Mouse (Mus musculus) MEL (cell line): Measurements from ENCODE around the gene Hax1. TPM values are rescaled to one million over a fixed set of nuclear protein-coding genes. Genes with fewer than 3 reads are reported as not detected.

ENCODE experiments used
- DNase-seq: peaks from one replicate; pipeline ENCODE4 v3.0.0; 2011; ENCODE audit warnings: low read depth, low spot score
- H3K27ac ChIP-seq: 2 replicates; pipeline ENCODE4 v1.5.1; 2012; ENCODE audit warnings: low read depth, mild to moderate bottlenecking, control low read depth, low read length, moderate library complexity; ENCODE audit not compliant: control insufficient read depth
- H3K27me3 ChIP-seq, 2 experiments: fragments of 150-350 bp in 1 of 2; sonication (generic) in 1 of 2; 2 replicates each; pipeline ENCODE4 v1.6.1; 2012; ENCODE audit warnings: low read length in 2 of 2, mild to moderate bottlenecking in 2 of 2, improper control_type of control experiment in 1 of 2, moderate library complexity in 1 of 2; ENCODE audit not compliant: insufficient read depth in 2 of 2, control insufficient read depth in 1 of 2
- H3K36me3 ChIP-seq, 2 experiments: 2 replicates each; pipeline ENCODE4 v1.6.1; 2012 to 2014; ENCODE audit warnings: low read length in 2 of 2, improper control_type of control experiment in 1 of 2, inconsistent platforms in 1 of 2, mild to moderate bottlenecking in 1 of 2; ENCODE audit not compliant: insufficient read depth in 2 of 2, control insufficient read depth in 1 of 2
- H3K4me1 ChIP-seq, 2 experiments: fragments of 150-350 bp in 1 of 2; sonication (generic) in 1 of 2; 2 replicates each; pipeline ENCODE4 v1.6.1; 2012; ENCODE audit warnings: low read length in 2 of 2, improper control_type of control experiment in 1 of 2, mild to moderate bottlenecking in 1 of 2; ENCODE audit not compliant: insufficient read depth in 2 of 2, control insufficient read depth in 1 of 2
- H3K4me3 ChIP-seq, 2 experiments: fragments of 150-350 bp in 1 of 2; sonication (generic) in 1 of 2; 2 replicates each; pipeline ENCODE4 v1.5.1; 2012; ENCODE audit warnings: low read depth in 2 of 2, low read length in 2 of 2, mild to moderate bottlenecking in 2 of 2, moderate library complexity in 2 of 2, control low read depth in 1 of 2, improper control_type of control experiment in 1 of 2; ENCODE audit not compliant: control insufficient read depth in 1 of 2, insufficient read depth in 1 of 2
- H3K79me2 ChIP-seq: 2 replicates; pipeline ENCODE4 v1.6.1; 2012; ENCODE audit warnings: mild to moderate bottlenecking, low read length, moderate library complexity; ENCODE audit not compliant: control insufficient read depth, poor library complexity, insufficient read depth
- H3K9ac ChIP-seq: 2 replicates; pipeline ENCODE4 v1.6.1; 2012; ENCODE audit warnings: low read depth, mild to moderate bottlenecking, control low read depth, low read length, moderate library complexity; ENCODE audit not compliant: control insufficient read depth, poor library complexity, severe bottlenecking
- H3K9me3 ChIP-seq: fragments of 150-350 bp; sonication (generic); replicated peaks from 2 replicates; pipeline ENCODE4 v1.6.1; 2012; ENCODE audit warnings: mild to moderate bottlenecking, low read length, improper control_type of control experiment, moderate library complexity; ENCODE audit not compliant: insufficient read depth
- BHLHE40 ChIP-seq: IDR thresholded peaks from 2 replicates; pipeline ENCODE4 v1.6.1; 2012; ENCODE audit warnings: low read depth, mild to moderate bottlenecking, inconsistent platforms, low read length, improper control_type of control experiment, borderline replicate concordance
- CHD1 ChIP-seq: IDR thresholded peaks from 2 replicates; pipeline ENCODE4 v1.6.1; 2012; ENCODE audit warnings: low read depth, mild to moderate bottlenecking, inconsistent platforms, low read length, improper control_type of control experiment
- CHD2 ChIP-seq: IDR thresholded peaks from 2 replicates; pipeline ENCODE4 v1.6.1; 2011; ENCODE audit warnings: low read length, improper control_type of control experiment
- CTCF ChIP-seq, 3 experiments: IDR thresholded peaks in 2 of 3; conservative IDR thresholded peaks in 1 of 3; 2 replicates each; pipeline ENCODE4 v1.5.1; 2011 to 2012; ENCODE audit warnings: low read length in 3 of 3, low read depth in 2 of 3, mild to moderate bottlenecking in 2 of 3, improper control_type of control experiment in 1 of 3, inconsistent platforms in 1 of 3, mixed read lengths in 1 of 3, moderate library complexity in 1 of 3; ENCODE audit not compliant: control insufficient read depth in 1 of 3, insufficient read depth in 1 of 3, poor library complexity in 1 of 3, severe bottlenecking in 1 of 3
- E2F4 ChIP-seq: IDR thresholded peaks from 2 replicates; pipeline ENCODE4 v1.6.1; 2011; ENCODE audit warnings: low read depth, low read length, improper control_type of control experiment, borderline replicate concordance
- ELF1 ChIP-seq: IDR thresholded peaks from 2 replicates; pipeline ENCODE4 v1.6.1; 2014; ENCODE audit warnings: low read depth, mild to moderate bottlenecking, inconsistent platforms, low read length, improper control_type of control experiment, moderate library complexity
- EP300 ChIP-seq, 2 experiments: IDR thresholded peaks; 2 replicates each; pipeline ENCODE4 v1.6.1; 2011; ENCODE audit warnings: improper control_type of control experiment in 2 of 2, low read length in 2 of 2, low read depth in 1 of 2, mild to moderate bottlenecking in 1 of 2
- ETS1 ChIP-seq: IDR thresholded peaks from 2 replicates; pipeline ENCODE4 v1.6.1; 2012; ENCODE audit warnings: low read depth, mild to moderate bottlenecking, inconsistent platforms, low read length, improper control_type of control experiment, moderate library complexity
- GABPA ChIP-seq: IDR thresholded peaks from 2 replicates; pipeline ENCODE4 v1.6.1; 2012; ENCODE audit warnings: low read depth, mild to moderate bottlenecking, inconsistent platforms, low read length, improper control_type of control experiment, moderate library complexity
- GATA1 ChIP-seq: IDR thresholded peaks from 2 replicates; pipeline ENCODE4 v1.6.1; 2011; ENCODE audit warnings: low read depth, low read length, improper control_type of control experiment
- HCFC1 ChIP-seq: IDR thresholded peaks from 2 replicates; pipeline ENCODE4 v1.6.1; 2012; ENCODE audit warnings: low read depth, mild to moderate bottlenecking, inconsistent platforms, low read length, improper control_type of control experiment, moderate library complexity
- JUND ChIP-seq: IDR thresholded peaks from 2 replicates; pipeline ENCODE4 v1.6.1; 2011; ENCODE audit warnings: low read depth, mild to moderate bottlenecking, improper control_type of control experiment, low read length
- KAT2A ChIP-seq: conservative IDR thresholded peaks from 2 replicates; pipeline ENCODE4 v1.6.1; 2012; ENCODE audit warnings: low read depth, low read length, improper control_type of control experiment, inconsistent platforms
- MAFK ChIP-seq: IDR thresholded peaks from 2 replicates; pipeline ENCODE4 v1.6.1; 2011; ENCODE audit warnings: low read depth, mild to moderate bottlenecking, low read length, improper control_type of control experiment, borderline replicate concordance
- MAX ChIP-seq: IDR thresholded peaks from 2 replicates; pipeline ENCODE4 v1.6.1; 2011; ENCODE audit warnings: low read length, improper control_type of control experiment
- MAZ ChIP-seq: IDR thresholded peaks from 2 replicates; pipeline ENCODE4 v1.6.1; 2012; ENCODE audit warnings: low read depth, mild to moderate bottlenecking, inconsistent platforms, low read length, improper control_type of control experiment
- MEF2A ChIP-seq: IDR thresholded peaks from 2 replicates; pipeline ENCODE4 v1.6.1; 2014; ENCODE audit warnings: low read depth, mild to moderate bottlenecking, inconsistent platforms, low read length, improper control_type of control experiment; ENCODE audit not compliant: poor library complexity, insufficient replicate concordance, severe bottlenecking; ENCODE audit errors: extremely low read depth
- MXI1 ChIP-seq: IDR thresholded peaks from 2 replicates; pipeline ENCODE4 v1.6.1; 2011; ENCODE audit warnings: mild to moderate bottlenecking, low read depth, low read length, improper control_type of control experiment
- MYB ChIP-seq: IDR thresholded peaks from 2 replicates; pipeline ENCODE4 v1.6.1; 2011; ENCODE audit warnings: mild to moderate bottlenecking, low read depth, low read length, improper control_type of control experiment
- NELFE ChIP-seq: IDR thresholded peaks from 2 replicates; pipeline ENCODE4 v1.6.1; 2011; ENCODE audit warnings: low read depth, low read length, improper control_type of control experiment
- POLR2A ChIP-seq, 2 experiments: IDR thresholded peaks; 2 replicates each; pipeline ENCODE4 v1.6.1; 2011 to 2012; ENCODE audit warnings: low read length in 2 of 2, mild to moderate bottlenecking in 2 of 2, control low read depth in 1 of 2, improper control_type of control experiment in 1 of 2, low read depth in 1 of 2, moderate library complexity in 1 of 2; ENCODE audit not compliant: control insufficient read depth in 1 of 2, insufficient read depth in 1 of 2, poor library complexity in 1 of 2
- POLR2AphosphoS2 ChIP-seq: IDR thresholded peaks from 2 replicates; pipeline ENCODE4 v1.6.1; 2011; ENCODE audit warnings: low read length, improper control_type of control experiment
- POLR2AphosphoS5 ChIP-seq: IDR thresholded peaks from 2 replicates; pipeline ENCODE4 v1.6.1; 2012; ENCODE audit warnings: low read depth, borderline replicate concordance, mild to moderate bottlenecking, inconsistent platforms, low read length, moderate library complexity, mixed read lengths
- RAD21 ChIP-seq: IDR thresholded peaks from 2 replicates; pipeline ENCODE4 v1.6.1; 2011; ENCODE audit warnings: mild to moderate bottlenecking, low read depth, low read length, improper control_type of control experiment
- RCOR1 ChIP-seq: IDR thresholded peaks from 2 replicates; pipeline ENCODE4 v1.6.1; 2012; ENCODE audit warnings: low read depth, mild to moderate bottlenecking, inconsistent platforms, low read length, improper control_type of control experiment
- SIN3A ChIP-seq: IDR thresholded peaks from 2 replicates; pipeline ENCODE4 v1.6.1; 2012; ENCODE audit warnings: low read length, improper control_type of control experiment, inconsistent platforms
- SMC3 ChIP-seq: IDR thresholded peaks from 2 replicates; pipeline ENCODE4 v1.6.1; 2011; ENCODE audit warnings: low read depth, low read length, improper control_type of control experiment
- TAL1 ChIP-seq: IDR thresholded peaks from 2 replicates; pipeline ENCODE4 v1.6.1; 2012; ENCODE audit warnings: mild to moderate bottlenecking, inconsistent platforms, low read length, moderate library complexity, mixed read lengths
- TBP ChIP-seq: IDR thresholded peaks from 2 replicates; pipeline ENCODE4 v1.8.0; 2011; ENCODE audit warnings: low read depth, low read length, improper control_type of control experiment
- TCF12 ChIP-seq: IDR thresholded peaks from 2 replicates; pipeline ENCODE4 v1.6.1; 2014; ENCODE audit warnings: low read depth, mild to moderate bottlenecking, inconsistent platforms, low read length, improper control_type of control experiment, moderate library complexity
- UBTF ChIP-seq: IDR thresholded peaks from 2 replicates; pipeline ENCODE4 v1.6.1; 2012; ENCODE audit warnings: low read depth, mild to moderate bottlenecking, inconsistent platforms, low read length, improper control_type of control experiment, moderate library complexity, borderline replicate concordance; ENCODE audit not compliant: insufficient read depth
- USF1 ChIP-seq: IDR thresholded peaks from 2 replicates; pipeline ENCODE4 v1.6.1; 2014; ENCODE audit warnings: low read depth, mild to moderate bottlenecking, inconsistent platforms, low read length, improper control_type of control experiment, moderate library complexity
- USF2 ChIP-seq, 2 experiments: IDR thresholded peaks; 2 replicates each; pipeline ENCODE4 v1.6.1; 2011 to 2012; ENCODE audit warnings: improper control_type of control experiment in 2 of 2, low read length in 2 of 2, borderline replicate concordance in 1 of 2, inconsistent platforms in 1 of 2, low read depth in 1 of 2, mild to moderate bottlenecking in 1 of 2; ENCODE audit not compliant: insufficient read depth in 1 of 2
- ZC3H11A ChIP-seq: IDR thresholded peaks from 2 replicates; pipeline ENCODE4 v1.6.1; 2012; ENCODE audit warnings: low read depth, mild to moderate bottlenecking, inconsistent platforms, low read length, improper control_type of control experiment
- ZKSCAN1 ChIP-seq: IDR thresholded peaks from 2 replicates; pipeline ENCODE4 v1.6.1; 2012; ENCODE audit warnings: low read depth, mild to moderate bottlenecking, inconsistent platforms, low read length, improper control_type of control experiment, moderate library complexity
- ZMIZ1 ChIP-seq: IDR thresholded peaks from 2 replicates; pipeline ENCODE4 v1.6.1; 2012; ENCODE audit warnings: low read depth, mild to moderate bottlenecking, inconsistent platforms, low read length, improper control_type of control experiment, moderate library complexity
- ZNF384 ChIP-seq: IDR thresholded peaks from 2 replicates; pipeline ENCODE4 v1.6.1; 2012; ENCODE audit warnings: low read depth, mild to moderate bottlenecking, inconsistent platforms, low read length, improper control_type of control experiment
- polyA plus RNA-seq, 2 experiments: library from polyadenylated mRNA; stranded (reverse) in 1 of 2; unstranded in 1 of 2; fragments of >175 nt in 1 of 2; fragments of >200 nt in 1 of 2; gene quantifications; 2 replicates each; pipeline versions ENCODE4 v1.2.1 to v1.2.4; 2012; ENCODE audit warnings: low replicate concordance in 2 of 2, low read depth in 1 of 2; ENCODE audit not compliant: insufficient read length in 2 of 2, insufficient read depth in 1 of 2, missing spikeins in 1 of 2
- total RNA-seq: library from RNA; depleted of rRNA; stranded (reverse); fragments of 300-350 nt; gene quantifications from 2 replicates; pipeline ENCODE4 v1.2.3, GENCODE M21; 2012; rRNA removed

Hax1 gene
- total RNA-seq (232 and 318 TPM in 2 replicates), polyA plus RNA-seq (100 to 1,000 TPM in 1 of 2 experiments, not detected in 1; 322 TPM)

DNA sequence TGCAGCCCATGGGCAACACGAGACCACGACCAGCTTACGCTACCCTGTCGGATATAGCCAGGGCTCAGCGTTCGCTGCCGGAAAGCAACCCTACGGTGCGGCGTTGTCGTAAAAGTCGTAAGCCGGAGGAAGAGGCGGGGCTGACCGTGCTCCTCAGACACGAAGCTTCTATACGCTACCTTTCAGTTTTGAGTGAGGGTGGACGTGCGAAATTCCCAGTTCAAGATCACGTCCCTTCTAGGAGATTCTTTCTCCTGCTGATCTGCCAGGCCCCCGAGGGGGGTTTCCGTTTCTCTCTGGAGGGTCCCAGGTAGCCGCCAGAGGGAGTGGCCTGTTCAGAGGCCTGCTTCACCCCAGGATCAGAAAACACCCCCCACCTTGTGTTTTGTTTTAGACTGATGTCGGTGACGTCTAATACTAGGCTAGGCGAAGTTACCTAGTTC, at the start of gene Hax1:
Hax1 (minus strand) TSS at position 169 of the 443 bp plus-strand sequence.
- Histone ChIP-seq H3K4me1 (peaks cover 4 to 6% of the 10 kb centered on the region in 2 experiments; a peak in 3 of 4 replicates), H3K79me2 (peaks cover 10% of the 10 kb centered on the region), H3K36me3 (peaks cover 19 to 24% of the 10 kb centered on the region in 2 experiments), H3K4me3 (peak within 1 kb of the TSS; percentile 74 to 92), H3K9ac (peak within 1 kb of the TSS; percentile 87), H3K27ac (peak within 1 kb of the TSS; percentile 82), H3K9me3 (no peaks in the 10 kb centered on the region), H3K27me3 (no peaks in the 10 kb centered on the region)
- peak; percentile 99 for DNase-seq
- TF ChIP-seq MYB = no peak
- TF ChIP-seq ETS1 = peak; percentile 58; the same call in 1 of the 2 replicates
- peak; percentile 76 for TF ChIP-seq ELF1
- TF ChIP-seq UBTF = no peak
- peak; percentile 84 for TF ChIP-seq MAX
- peak; percentile 100 for TF ChIP-seq POLR2AphosphoS2
- no peak; the same call in 1 of the 2 replicates for TF ChIP-seq MAFK
- no peak for TF ChIP-seq GATA1
- no peak for TF ChIP-seq TAL1
- no peak for TF ChIP-seq EP300 (IDR thresholded peaks at IDR 0.05; ENCODE audit: low read depth in 1 of 2, low read length in 2 of 2)
- TF ChIP-seq RAD21 = no peak; the same call in 1 of the 2 replicates
- TF ChIP-seq MEF2A = 0 out of 2 replicates have a peak, but pooled peaks have one; percentile 10
- TF ChIP-seq POLR2A (IDR thresholded peaks at IDR 0.05; ENCODE audit: control insufficient read depth in 1 of 2, insufficient read depth in 1 of 2, low read depth in 1 of 2, low read length in 2 of 2, poor library complexity in 1 of 2) = peak; percentile 90 to 98
- TF ChIP-seq KAT2A = peak; percentile 93
- TF ChIP-seq CHD1 = peak; percentile 92
- TF ChIP-seq CHD2 = peak; percentile 20
- peak; percentile 87 for TF ChIP-seq TCF12
- TF ChIP-seq JUND = no peak
- TF ChIP-seq E2F4 = no peak
- peak; percentile 85 for TF ChIP-seq ZKSCAN1
- peak; percentile 94 for TF ChIP-seq SIN3A
- peak; percentile 94 for TF ChIP-seq TBP
- peak; percentile 91 for TF ChIP-seq HCFC1
- no peak for TF ChIP-seq ZC3H11A
- TF ChIP-seq NELFE = peak; percentile 96
- peak; percentile 95 for TF ChIP-seq ZMIZ1
- TF ChIP-seq USF2 (IDR thresholded peaks at IDR 0.05; ENCODE audit: borderline replicate concordance in 1 of 2, insufficient read depth in 1 of 2, low read depth in 1 of 2, low read length in 2 of 2) = no peak
- peak; percentile 92; the same call in 1 of the 2 replicates for TF ChIP-seq POLR2AphosphoS5
- TF ChIP-seq SMC3 = no peak
- TF ChIP-seq RCOR1 = peak; percentile 10; the same call in 1 of the 2 replicates
- no peak for TF ChIP-seq CTCF (IDR thresholded peaks at IDR 0.05 in 2 of 3, conservative IDR thresholded peaks at IDR 0.05 in 1 of 3; ENCODE audit: control insufficient read depth in 1 of 3, insufficient read depth in 1 of 3, low read depth in 2 of 3, low read length in 3 of 3, poor library complexity in 1 of 3, severe bottlenecking in 1 of 3)
- TF ChIP-seq MAZ = peak; percentile 82; the same call in 1 of the 2 replicates
- TF ChIP-seq MXI1 = peak; percentile 94
- TF ChIP-seq BHLHE40 = peak; percentile 30; the same call in 1 of the 2 replicates
- peak; percentile 29; the same call in 1 of the 2 replicates for TF ChIP-seq USF1
- peak; percentile 59; the same call in 1 of the 2 replicates for TF ChIP-seq GABPA
- TF ChIP-seq ZNF384 = no peak
